Mouse (Mus musculus) urinary bladder, postnatal 4 days (tissue): ENCODE data around the gene Fsd2.

ENCODE experiments used
- DNase-seq, 2 experiments: peaks; one replicate each; pipeline ENCODE4 v3.0.0; 2021 to 2022; ENCODE audit warnings: low spot score in 2 of 2

The Fsd2 gene

DNA sequence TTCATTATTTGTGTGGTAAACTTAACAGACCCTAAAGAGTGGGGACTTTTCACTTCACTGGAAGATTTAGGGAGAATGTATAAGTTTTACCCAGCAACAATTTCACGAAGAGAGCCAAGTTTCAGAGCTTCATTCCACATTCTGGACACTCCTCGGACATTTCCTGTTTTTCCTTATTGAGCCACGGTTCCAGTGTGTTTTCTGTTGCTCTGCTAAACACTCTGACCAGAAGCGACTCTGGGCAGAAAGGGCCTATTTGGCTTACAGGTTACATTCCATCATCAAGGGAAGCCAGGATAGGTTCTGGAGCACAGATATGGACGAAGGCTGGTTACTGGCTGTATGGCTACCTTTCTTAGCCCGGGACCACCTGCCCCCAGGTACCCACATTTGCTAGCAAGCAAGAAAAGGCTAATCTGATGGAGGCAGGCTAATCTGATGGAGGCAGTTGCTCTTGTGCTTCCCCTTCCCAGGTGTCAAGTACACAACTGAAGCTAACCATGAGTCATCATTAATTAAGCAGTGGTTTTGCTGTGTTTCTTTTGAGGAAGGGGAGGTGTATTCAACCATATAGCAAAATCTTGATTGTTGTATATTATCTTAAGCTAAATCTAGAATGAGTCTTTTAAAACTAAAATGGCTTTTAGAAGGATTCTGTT is 6.0 kb upstream of the Fsd2 start:
- peak in 1 of 2 experiments; percentile 14 for DNase-seq

DNA sequence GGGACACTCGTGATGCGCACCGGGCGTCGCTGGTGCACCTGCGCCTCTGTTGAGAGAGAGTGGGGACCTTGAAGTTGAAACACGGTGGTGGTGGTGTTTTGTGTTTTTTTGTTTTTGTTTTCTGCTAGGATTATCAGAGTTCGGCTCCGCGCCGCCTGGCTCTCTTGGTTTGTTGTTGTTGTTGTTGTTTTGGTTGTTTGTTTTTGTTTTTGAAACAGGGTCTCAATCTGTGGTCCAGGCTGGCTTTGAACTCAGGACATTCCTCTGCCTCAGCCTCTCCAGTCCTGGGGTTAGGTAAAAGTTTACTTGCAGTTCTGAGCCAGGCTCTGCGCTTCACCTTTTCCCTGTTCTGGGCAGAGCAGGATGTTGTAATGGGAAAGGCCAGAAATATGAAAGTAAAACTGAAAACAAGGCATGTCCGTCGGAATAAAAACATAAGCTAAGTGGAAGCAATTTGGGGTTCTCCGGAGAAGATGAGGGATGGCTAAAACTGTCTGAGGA is 5.2 kb upstream of the Fsd2 start:
- peak in 1 of 2 experiments; percentile 52 for DNase-seq

DNA sequence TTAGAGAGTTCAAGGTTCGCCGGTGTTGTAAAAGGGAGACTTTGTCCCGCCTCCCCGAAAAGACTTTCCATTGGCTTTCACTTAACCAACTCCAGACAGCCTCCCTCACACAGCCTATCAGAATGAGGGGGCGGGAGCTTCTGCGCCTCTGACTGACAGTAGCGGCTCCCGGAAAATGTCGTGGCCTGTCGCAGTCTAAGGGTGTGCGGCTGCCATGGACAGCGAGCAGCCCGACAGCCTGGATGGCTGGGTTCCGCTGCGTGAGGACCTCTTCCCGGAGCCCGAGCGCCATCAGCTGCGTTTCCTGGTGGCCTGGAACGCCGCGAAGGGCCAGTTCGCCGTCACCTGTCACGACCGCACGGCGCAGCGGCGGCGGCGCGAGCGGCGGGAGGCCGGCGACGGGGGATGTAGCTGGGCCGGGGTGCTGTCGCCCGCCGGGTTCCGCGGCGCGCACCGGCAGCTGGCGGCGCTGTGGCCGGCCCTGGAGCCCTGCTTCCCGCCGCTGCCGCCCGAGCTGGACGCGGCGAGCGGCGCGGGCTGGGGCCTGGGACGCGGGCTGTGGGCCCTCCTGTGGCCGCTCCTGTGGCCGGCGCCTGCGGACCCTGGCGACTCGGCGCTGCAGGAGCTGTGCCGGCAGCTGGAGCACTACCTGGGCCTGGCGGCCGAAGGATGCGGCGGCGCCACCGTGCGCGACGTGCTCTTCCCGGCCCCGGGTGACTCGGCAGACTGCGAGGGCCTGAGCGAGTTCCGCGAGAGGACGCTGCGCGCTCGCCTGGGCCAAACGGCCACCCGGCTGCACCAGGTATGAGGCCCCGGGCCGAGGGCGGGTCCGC is 4.6 kb upstream of the Fsd2 start, which contains the start of gene Whamm:
Whamm (plus strand) TSS at position 159 of the 833 bp plus-strand sequence.
- peak; percentile 84 to 88 for DNase-seq

DNA sequence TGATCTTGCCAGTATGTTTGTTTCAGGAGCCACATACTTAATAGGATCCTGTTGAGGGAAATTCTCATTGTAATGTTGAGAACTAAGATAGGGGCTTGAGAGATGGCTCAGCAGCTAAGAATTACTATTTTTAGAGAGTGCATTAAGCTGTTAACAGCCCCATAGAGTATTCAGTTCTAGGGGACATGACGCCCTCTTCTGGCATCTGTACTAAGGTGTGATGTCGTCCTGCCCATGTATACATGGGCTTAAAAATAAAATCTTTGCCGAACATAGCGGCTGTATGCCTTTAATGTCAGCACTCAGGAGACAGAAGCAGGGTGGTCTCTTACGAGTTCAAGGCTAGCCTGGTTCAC is 4.0 kb upstream of the Fsd2 start:
- DNase-seq = no peak

DNA sequence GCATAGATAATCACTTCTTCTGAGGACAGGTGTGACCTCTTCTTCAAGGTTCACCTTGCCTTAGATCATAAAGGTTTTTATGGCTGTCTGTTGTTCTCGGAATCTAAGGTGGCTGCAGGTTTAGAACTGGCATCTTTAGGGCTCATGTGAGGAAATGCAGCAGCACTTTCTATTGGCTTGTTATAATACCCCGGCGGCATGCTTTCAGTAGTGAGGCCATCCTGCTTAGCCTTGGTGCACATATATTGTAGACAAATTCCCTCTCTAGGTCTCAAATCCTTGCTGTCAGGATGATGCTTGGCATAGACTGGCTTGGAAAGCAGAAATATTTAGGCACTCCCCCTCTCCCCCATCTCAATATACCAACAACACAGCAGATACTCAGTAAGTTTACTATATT is 3.5 kb upstream of the Fsd2 start:
- peak in 1 of 2 experiments; percentile 32 for DNase-seq

DNA sequence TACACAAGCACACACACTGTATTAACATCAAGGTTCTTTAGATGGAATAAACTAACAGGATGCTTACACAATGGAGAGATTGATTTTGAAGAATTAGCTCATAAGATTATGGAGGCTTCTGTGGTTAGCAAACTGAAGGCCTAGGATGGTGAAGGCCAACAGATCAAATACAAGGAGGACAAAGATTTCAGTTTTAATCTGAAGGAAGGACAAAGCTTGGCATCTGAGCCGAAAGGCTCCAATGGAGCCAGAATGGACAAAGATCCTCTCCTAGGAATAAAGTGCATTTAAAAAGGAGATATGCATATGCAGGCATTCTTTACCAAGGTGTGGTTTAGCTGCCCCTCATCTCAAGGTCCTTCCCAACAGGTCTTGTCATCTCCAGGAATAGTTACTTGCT is 3.1 kb upstream of the Fsd2 start:
- peak in 1 of 2 experiments; percentile 1 for DNase-seq

DNA sequence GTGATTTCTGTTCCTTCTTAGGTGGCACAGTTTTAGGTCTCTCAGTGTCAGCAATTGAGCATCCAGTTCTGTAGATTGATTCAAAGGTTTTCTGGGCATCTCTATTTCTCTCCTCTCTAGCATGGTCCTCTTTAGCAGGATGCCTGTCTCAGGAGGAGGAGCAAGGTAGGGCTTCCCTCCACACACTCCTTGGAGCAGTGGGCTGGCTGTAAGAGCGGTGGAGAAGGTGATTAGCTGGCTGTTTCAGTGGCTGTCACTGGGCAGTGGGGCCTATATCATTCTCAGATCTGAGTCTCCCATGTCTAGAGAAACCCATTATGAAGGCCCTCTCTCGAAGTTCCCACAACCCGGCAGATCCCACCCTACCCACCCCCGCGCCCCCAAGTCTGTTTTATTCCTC is 652 bp upstream of the Fsd2 start:
- DNase-seq = peak in 1 of 2 experiments; percentile 44

DNA sequence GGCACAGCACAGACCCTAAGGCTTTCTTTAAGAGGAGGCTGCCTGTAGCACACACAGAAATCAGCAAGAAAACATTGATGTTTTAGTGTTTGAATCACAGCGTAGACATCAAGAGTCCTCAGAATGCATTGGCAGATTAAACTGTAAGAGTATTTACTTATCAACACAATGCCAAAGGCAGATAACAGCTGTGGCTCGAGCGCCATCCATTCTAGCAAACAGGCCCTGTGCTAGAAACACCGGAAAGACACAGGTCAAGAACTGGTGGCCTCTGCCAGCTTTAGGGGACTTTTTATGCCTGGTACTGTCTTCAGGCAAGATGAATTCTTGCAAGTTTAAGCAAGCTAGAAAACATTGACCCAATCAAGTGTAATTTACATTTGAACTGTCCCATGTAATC is 412 bp downstream of the Fsd2 start:
- DNase-seq = peak in 1 of 2 experiments; percentile 44

DNA sequence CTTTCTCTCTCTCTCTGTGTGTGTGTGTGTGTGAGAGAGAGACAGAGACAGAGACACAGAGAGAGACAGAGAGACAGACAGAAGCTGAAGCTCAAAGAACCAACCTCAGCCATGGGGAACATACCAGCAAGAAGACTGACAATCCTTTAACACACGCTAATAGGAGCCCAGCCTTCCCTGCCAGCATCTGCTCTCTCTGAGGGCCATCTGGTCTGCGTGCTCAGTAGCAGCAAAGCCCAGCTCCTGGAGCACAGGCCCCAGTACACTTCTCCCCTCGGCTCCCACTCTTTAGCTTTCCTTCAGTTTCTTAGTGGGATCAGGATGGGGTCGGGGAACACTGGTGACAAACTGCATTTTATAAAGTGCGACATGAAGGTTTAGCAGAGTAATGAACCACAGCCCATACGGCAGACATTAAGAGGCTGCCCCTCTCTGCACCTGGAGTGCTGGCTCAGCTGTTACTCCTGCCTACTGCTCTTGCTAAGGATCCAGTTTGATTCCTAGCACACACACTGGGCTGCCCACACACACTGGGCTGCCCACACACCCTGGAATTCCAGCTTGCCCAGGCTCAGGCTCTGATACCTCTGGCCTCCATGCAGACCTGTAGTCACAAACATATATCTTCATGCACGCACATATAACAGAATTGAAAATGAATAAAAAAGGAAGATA is 1.2 kb downstream of the Fsd2 start:
- peak in 1 of 2 experiments; percentile 35 for DNase-seq

DNA sequence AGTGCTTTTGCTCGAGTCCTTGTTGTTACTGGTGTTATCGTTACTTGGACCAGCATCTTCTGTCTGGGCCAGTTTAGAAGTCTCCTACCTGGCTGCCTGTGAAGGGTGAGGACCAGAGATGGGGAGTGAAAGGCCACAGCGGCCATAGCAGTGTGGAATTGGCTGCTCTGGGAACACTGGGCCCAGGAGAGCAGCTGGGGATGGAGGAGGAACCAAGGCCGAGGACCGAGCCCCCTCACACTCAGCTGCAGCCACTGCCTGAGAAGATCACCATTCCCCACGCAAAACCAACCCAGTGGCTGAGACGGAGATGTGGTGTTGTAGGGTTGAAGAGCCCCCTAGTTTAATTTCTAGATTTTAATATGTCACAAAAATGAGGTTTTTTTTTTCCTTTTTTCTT is 2.0 kb downstream of the Fsd2 start:
- DNase-seq = peak in 1 of 2 experiments; percentile 42

DNA sequence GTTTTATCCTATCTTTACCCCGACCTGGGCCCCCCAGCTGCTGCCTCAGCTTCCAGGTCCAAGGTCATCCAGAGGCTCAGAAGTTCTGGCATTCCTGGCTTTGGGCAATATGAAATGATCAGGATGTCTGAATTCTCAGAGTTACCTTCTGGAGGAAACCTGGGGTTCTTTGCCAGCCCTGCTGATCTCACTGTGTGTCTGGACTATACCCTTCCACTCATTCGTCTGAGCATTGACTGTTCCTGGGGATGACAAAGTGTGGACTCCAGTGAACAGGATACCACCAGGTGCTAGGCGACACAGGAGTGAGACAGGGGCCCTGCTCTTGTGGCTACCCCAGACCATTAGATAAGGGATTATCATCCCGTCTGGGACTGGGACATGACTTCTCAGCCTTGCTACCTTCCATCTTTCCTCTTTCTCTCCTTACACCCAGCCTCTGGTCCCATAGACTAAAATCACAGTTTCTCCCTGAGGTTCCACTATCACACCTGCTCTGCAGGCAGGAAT is 3.2 kb downstream of the Fsd2 start:
- DNase-seq = peak in 1 of 2 experiments; percentile 53

DNA sequence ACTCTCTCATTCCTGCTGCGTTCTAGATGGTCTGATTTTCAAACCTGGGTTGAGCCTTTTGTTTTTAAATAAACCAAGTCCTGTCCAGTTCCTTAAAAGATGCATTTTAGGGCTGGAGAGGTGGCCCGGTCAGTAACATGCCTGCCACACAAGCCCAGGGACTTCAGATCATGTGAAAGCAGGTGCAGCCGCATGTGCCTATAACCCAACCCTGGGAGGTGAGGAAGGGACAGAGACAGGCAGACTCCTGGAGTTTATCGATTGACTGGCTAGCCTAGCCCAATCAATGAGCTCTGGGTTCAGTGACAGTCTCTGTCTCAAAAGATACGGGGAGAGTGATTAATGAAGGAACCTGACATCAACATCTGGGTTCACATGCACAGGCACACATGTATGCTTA is 5.5 kb downstream of the Fsd2 start:
- DNase-seq = peak in 1 of 2 experiments; percentile 49

DNA sequence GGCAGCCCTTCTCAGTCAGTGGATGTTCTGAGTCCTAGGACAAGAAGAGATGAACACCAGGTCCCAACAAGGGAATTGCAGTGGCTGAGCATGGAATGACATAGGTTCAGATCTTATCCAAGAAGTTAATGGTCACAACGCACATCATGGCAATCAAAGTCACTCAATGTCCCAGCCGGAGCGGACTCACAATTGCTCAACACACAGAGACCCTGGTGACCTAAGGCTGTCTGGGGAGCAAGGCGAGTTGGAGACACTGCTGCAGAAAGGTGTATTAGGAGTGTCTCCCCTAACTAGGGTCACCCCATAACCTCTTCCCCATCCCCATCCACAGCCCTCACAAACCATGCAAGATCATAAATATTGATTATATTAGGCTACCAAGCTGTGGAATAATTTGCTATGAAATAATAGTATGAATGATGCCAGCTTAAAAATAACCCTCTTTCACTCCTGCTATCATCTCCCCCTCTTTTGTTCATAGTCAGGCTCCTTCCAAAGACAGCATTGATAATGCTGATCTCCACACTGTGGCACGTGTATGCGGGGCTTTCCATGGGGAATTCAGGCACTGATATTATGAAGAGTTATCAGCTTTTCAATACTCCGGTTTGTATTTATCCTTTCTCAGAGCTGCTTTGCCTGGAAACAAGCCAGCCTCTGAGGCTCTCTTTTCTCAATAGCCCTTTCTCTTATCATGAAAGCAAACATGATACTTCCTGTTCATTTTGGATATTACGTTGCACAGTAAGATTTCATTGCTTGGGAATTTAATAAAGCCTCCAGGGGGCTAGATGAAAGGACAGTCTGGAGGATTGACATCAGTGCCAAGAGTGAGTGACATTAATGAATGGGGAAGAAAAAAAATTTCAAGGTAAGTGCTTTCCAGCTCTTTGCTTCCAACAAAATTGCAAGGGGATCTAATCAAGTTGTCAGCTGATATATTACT is 6.4 kb downstream of the Fsd2 start:
- DNase-seq = peak in 1 of 2 experiments; percentile 28

DNA sequence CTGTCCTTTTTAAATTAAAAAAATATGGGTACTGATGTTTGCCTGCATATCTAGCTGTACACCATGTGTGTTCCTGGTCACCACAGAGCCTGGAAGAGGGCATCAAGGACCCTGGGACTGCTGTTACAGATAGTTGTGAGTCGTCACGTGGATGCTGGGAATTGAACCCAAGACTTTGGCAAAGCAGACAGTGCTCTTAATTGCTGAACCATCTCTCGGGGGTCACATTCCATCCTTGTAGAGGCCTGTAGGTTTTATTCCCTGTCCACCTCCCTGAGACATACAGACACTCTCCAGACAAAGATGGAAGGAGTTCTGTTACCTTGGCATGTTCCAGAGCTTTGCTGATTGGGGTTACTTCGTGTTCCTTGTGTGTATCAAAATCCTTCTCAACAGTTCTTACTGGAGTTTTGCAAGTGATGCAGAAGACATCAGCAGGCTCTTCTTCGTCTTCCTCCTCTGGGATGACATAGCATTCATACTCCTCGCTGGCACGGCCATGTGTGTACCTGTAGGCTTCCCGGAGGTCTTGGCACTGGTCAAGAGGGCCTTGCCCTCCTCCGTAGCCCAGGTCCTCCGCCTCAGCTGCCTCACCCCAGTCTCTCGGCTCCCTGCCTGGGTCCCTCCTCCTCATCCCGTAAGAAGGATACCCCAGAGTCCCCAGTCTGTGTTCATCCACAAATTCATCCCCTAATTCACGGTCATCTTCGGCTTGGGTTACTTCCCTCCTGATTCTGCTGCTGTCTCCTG is 7.3 kb downstream of the Fsd2 start:
- DNase-seq = peak in 1 of 2 experiments; percentile 49

DNA sequence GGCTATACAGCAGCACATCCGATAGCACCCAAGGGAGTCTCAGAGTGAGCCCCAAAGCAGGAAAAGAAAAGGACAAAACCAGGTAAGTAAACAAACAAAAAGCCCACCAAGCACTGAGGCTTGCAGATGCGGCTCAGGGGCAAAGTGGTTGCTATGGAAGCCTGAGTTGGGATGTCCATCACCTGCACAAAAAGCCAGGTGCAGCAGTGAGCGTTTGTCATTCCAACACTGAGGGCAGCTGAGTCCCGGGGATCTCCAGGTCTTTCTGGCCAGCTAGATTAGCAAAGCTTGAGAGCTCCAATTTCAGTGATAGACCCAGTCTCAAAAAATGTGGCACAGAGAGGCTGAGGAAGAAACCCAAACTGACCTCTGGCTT is 8.8 kb downstream of the Fsd2 start:
- DNase-seq = no peak

DNA sequence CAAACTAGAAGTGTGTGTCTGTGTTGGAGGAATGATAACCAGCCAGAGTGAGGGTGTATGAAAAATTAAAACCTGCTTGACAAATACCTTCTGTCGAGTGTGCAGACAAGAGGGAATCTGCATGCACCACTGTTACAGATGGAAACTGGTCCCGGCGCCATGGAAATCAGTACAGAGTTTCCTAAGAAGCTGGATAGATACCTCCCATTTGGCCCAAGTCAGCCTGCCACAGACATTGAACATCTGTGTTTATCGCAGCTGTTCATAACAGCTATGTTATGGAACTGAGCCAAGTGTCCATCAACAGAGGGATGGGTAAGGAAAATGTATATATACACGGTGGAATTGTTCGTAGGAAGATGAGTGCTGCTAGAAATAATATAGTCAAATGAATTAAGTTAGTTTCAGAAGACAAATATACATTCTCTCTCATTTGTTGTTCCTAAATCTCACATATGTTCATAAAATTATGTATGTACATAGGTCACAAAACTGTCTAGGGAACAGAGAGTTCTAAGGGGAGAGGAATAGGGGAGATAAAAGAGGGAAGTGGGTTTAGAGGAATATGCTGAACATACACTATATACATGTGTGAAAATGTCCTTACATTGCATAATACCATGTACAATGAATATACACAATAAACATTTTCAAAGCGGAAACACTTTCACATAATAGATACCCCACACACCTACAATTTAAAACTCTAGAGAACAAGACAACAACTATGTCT is 9.3 kb downstream of the Fsd2 start:
- DNase-seq = no peak

DNA sequence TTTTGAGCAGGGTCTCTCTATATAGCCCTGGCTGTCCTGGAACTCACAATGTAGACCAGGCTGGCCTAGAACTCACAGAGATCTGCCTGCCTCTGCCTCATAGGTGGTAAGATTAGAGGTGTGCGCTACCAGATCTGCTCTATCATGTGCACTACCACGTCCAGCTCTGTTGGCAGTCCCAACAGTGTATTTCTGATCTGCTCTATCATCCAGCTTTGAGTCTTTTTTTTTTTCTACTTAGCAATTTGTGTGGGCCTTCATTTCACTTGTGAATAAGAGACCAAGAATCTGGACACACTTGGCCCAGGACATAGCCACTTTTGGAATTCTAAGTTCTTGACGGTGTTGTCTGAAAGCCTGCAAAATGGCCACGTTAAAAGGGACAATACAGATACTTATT is 9.9 kb downstream of the Fsd2 start:
- DNase-seq = no peak

DNA sequence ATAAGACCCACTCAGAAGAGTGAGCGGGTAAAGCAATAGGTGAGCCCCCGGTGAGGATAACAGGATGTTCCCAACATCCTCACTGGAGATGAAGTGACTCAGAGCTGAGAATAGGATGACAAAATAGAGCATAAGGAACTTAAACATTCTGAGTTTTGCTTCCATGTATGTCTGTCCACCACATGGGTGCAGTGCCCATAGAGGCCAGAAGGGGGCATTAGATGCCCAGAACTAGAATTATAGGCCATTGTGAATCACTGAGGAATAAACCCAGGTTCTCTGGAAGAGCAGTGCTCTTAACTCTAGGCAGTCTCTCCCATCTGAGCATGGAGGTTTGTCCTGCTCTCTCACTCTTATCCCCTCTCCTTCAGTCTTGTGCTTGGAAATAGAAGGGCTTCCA is 12.4 kb downstream of the Fsd2 start:
- no peak for DNase-seq

DNA sequence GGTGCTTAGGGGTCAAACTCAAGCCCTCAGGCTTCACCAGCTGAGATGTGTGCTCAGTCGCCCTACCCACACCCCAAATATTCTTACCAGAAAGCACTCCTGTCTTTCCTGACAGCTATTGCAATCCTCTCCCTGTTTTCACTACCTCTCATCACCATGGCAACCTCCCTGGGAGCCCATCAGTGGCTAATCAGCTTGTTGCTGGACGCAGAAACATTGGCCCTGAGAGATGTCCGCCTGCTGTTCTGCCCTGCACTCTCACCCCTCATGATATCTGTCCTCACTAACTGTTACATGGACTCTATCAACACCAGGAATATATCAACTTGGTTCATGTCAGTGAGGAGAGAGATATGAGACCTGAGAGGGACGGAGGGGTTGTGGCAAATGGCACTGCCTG is 13.2 kb downstream of the Fsd2 start:
- no peak for DNase-seq

DNA sequence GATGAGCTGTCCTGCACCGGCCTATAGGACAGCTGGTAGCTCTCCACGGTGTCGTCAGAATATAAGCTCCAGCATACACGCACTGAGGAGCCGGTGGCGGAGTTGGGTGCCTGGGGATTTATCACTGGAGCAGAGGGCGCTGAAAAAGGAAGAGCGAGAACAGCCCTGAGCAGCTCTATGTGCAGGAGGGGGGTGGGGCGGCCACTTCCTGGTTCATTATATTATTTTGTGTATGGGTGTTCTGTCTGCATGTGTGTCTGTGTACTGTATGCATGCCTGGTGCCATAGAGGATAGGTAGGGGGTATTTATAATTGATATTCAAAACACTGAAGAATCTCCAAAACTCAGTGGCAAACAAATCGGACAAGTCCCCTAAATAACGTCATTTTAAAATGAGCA is 17.9 kb downstream of the Fsd2 start:
- DNase-seq = no peak
